Mouse (Mus musculus): ENCODE measurements around the gene Ripor2.

GRCm38 (mm10) chr13:24571906-24572305 lies 10.1 kb upstream of the Ripor2 start:
- no peak for TF ChIP-seq CTCF (IDR thresholded peaks at IDR 0.05; ENCODE audit: borderline replicate concordance, control insufficient read depth, extremely low read depth, insufficient read depth, low read length, poor library complexity)
- no peak for TF ChIP-seq POLR2A (IDR thresholded peaks at IDR 0.05; ENCODE audit: control insufficient read depth, extremely low read depth, insufficient read depth, low read length, poor library complexity)
